Mouse (Mus musculus): ENCODE measurements around the gene Gm3512.
"Not testable (repeated sequence)": the region's sequence is repeated elsewhere in the genome, so short reads cannot be mapped to it uniquely, and the experiment has no call there.

- TF ChIP-seq CTCF (conservative IDR thresholded peaks at IDR 0.05; ENCODE audit: insufficient read depth, insufficient read length, low read depth, low read length); POLR2A (IDR thresholded peaks at IDR 0.05; ENCODE audit: low read depth, low read length): not testable (repeated sequence)
Observed at GRCm38 (mm10) chr14:7200070-7200469, 25.7 kb upstream of the Gm3512 start.
